Mouse (Mus musculus) G1E (cell line): ENCODE results near the gene Colgalt2.

Experiments
- CTCF ChIP-seq: IDR thresholded peaks from 2 replicates; pipeline ENCODE4 v1.5.1; 2012; ENCODE audit warnings: low read depth, low read length, inconsistent platforms, mixed read lengths
- GATA1 ChIP-seq: IDR thresholded peaks from 2 replicates; pipeline ENCODE4 v1.6.1; 2012; ENCODE audit warnings: borderline replicate concordance, low read length, inconsistent platforms, mixed read lengths
- TAL1 ChIP-seq: conservative IDR thresholded peaks from 2 replicates; pipeline ENCODE4 v1.6.1; 2012; ENCODE audit warnings: low read depth, low read length, inconsistent platforms, mixed read lengths

DNA sequence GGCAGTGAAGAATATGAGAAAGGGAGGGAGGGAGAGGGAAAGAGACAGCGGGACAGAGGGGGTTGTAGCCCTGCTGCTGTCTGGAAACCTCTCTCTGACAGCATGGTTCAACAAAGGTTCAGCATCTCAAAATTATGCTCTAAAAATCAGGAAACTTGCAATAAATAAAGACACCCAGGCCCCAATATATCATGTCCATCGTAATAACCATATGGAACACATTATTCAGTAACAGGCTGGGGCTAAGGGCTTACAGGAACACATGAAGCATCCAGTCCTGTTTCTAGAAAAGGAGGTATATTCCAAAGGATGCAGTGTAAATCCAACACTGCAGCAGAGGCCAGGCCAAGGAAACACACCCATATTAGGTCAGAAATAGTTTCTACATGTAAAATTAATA is 150.9 kb downstream of the Colgalt2 start:
- TF ChIP-seq CTCF (no peak), GATA1 (no peak), TAL1 (no peak)
